Mouse (Mus musculus) small intestine, adult 2 months (tissue): ENCODE measurements around the gene Ccdc152.

Experiments used
- CTCF ChIP-seq: fragments of 200-500 bp; IDR thresholded peaks from 2 replicates; pipeline ENCODE4 v1.5.1; 2012; ENCODE audit warnings: low read depth, mild to moderate bottlenecking, control low read depth, inconsistent platforms, low read length, moderate library complexity, mixed read lengths; ENCODE audit not compliant: insufficient replicate concordance, insufficient read length; ENCODE audit errors: extremely low read depth
- POLR2A ChIP-seq: fragments of 200-500 bp; IDR thresholded peaks from 2 replicates; pipeline ENCODE4 v1.6.1; 2012; ENCODE audit warnings: low read depth, mild to moderate bottlenecking, control low read depth, inconsistent platforms, low read length, moderate library complexity

GRCm38 (mm10) chr15:3332517-3332916 lies 29.2 kb upstream of the Ccdc152 start:
- no peak for TF ChIP-seq CTCF
- TF ChIP-seq POLR2A: no peak
